Mouse (Mus musculus) lung, postnatal 4 days (tissue): ENCODE data around the gene Klc2.
"Not testable (repeated sequence)": the region's sequence is repeated elsewhere in the genome, so short reads cannot be mapped to it uniquely, and the experiment has no call there.

ENCODE experiments used
- DNase-seq, 2 experiments: peaks; one replicate each; pipeline ENCODE4 v3.0.0; 2021

Gene Klc2

DNA sequence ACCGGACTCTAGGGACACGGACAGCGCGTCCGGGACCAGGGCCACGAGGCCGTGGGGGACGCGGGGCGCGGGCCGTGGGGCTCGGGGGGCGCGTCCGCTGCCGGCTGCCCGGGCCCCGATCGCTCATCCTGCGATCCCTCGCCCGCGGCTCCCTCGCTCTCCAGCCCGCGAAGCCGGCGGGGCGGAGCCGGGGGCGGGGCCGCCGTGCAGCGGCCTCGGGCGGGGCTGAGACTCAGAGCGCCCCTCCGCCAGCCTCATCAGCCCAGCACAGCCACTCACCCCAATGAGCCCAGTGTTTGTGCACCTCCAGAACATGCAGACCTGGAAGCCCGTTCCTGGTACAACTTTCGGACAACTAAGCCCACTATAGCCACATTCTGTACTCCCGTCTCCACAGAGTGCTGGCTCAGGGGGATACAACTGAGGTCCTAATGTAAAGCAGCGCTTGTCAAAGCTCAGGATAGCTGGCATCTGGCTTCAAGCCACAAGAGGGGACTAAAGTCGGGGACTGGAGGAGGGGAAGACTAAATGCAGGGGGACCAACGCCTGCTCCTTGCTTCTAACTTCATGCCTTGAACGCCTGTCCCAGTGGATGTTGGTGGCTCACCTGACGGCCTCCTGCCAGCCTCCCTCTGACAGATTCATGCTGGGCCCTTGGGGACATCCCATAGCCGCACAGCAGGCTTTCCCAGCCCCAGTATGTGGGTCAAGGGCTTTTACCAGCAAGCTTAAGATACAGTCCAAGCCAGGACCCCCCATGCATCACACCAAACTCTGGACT is 19.8 kb downstream of the Klc2 start, which contains the start of gene Cnih2:
Cnih2 (minus strand) TSS at position 159 of the 781 bp plus-strand sequence.
- peak; percentile 72 to 75 for DNase-seq

DNA sequence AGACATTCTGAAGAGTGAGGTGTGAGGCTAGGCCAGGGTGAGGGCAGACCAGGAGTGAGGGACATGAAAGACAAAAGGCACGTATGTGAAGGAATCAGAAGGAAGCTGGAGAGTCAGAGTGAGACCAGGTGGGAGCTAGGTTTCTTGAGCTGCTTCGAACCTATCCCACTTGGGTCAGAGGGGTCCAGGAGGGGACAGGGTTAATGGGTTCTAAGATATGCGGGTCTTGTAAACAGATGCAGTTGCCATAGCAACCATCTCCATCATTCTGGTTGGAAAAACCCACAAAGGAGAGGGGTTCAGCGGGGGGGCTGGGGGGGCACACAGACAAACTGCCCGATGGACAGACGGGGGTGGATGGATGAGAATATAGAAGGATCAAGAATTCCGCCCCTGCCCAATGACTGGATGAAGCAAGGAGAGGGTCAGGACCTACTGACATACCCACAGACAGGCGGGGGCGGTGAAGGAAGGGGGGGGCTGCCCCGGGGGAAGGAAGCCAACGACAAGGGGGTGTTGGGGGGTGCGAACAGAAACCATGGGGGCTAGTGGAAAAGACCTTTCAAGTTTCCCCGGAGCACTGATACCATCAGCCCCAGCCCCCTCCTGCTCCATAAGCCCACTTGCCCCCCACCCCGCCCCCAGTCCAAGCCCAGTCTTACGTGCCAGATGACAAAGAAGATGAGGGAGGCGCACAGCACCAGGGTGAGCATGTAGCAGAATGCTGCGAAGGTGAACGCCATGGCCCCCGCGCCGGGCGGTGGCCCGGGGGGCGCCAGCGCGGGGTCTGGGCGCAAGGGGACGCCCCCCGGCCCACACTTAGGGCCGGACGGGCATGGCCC is 20.6 kb downstream of the Klc2 start:
- DNase-seq = no peak

DNA sequence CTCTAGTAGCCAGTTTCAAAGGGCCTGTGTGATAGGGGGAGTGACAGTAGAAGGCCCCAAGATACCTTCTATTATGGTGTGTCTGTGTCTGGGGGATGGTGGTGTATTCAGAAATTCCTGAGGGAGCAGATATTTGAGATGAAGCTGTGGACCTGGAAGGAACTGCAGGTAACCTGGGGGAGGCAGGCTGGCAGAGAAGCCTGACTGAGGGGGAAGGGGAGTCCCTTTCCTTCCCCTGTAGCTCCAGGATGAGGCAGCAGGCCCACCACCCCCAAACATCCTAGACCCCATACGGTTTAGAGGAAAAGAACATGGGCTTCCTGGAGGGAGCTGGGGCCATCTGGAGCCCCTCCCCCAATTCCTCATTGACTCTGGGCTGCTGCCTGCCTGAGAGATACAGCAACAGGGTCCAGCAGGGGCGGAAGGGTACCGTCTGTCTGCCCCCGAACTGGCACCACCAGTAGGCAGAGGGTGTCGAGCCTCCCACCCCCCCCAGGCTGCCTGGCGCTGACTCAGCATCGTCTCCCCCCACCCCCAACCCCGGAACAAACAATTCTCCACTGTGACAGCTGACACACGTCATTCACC is 22.4 kb downstream of the Klc2 start:
- DNase-seq = no peak

DNA sequence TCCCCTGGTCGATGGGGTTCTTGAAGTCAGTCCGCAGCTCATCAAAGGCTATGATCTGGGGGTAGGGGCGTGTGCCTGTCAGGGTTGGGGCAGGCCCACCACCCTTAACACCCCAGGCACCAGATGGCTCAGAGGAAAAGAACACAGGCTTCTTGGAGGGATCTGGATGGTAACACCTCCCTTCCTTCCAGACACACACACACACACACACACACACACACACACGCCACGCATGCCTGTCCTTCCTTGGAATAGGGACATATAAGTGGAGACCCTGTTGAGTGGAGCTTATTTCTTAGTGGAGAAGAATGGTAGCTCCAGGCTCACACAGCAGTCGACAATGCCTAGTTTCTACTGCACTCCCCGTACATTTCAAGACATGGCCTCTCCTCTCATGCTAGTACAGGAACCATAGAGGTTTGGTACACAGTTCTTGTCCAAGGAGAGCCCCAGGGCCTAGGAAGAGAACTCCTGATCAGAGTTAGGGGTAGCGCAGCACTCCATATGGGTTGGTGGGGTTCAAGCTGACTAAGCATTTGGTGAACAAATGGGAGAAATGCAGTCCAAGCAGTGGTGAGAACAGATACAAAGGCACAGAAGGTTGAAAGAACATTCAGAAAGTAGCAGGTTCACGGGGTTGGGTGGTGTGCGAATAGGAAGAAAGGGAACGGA is 23.5 kb downstream of the Klc2 start:
- DNase-seq = no peak

DNA sequence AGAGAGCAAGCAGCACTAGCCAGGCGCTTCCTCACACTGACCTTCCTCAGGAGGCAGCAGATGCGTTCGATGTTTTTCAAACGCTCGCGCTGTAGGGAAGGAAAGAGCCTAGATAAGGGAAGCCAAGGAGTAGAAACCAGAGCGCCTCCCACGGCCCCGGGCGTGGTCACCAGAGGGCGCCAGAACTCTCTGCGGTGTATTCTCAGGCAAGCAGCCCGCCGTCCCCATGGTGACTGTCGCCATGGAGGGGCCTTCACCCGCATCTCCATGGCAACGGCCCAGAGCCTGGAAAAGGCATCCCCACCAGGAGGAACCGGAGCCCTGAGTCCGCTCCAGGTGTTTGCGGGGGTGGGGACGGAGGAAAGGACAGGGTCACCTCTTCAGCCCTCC is 24.1 kb downstream of the Klc2 start:
- DNase-seq = peak; percentile 92 to 93

DNA sequence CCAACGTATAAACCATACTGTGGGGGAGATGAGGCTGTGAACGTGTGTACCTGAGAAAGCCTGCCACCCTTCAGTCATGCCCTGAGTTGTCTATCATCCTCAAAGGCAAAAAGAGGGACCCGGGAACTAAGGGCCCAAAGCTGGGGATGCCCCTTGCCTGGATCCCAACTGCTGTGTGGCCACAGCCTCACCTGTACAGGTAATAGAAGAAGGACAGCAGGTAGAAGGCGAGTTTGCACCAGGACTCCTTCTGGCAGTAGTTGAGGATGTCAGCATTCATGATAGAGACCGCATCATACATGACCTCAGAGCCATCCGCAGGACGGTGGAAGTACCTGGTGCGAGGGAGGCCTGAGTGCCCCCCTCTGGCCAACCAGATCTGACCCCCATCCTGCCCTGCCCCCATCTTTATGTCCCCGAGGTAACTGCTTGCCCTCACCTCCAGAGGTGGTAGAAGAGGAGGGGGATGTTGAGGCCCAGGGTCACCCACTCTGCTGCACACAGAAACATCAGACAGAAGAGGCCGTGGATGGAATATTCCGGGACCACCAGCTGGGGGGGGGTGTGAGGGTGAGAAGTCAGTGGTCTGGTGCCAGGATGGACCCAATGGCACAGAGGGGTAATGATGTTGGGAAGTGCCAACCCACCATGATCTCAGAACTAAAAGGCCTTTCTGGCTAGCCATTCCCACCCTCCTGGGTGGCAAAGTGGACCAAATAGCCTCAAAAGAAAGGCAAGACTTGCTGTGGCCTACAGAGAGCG is 24.7 kb downstream of the Klc2 start:
- no peak for DNase-seq

DNA sequence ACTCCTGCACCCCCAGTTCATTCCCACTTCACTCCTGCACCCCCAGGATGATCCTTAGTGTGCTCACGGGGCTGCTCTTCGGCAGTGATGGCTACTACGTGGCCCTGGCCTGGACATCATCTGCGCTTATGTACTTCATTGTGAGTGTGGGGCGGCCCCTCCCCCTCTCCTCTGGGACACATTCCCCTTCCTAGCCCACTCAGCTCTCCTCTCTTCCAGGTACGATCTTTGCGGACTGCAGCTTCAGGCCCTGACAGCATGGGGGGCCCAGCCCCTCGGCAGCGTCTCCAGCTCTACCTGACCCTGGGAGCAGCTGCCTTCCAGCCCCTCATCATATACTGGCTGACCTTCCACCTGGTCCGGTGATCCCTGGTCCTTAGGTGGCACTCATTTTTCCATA is 26.3 kb downstream of the Klc2 start:
- no peak for DNase-seq

DNA sequence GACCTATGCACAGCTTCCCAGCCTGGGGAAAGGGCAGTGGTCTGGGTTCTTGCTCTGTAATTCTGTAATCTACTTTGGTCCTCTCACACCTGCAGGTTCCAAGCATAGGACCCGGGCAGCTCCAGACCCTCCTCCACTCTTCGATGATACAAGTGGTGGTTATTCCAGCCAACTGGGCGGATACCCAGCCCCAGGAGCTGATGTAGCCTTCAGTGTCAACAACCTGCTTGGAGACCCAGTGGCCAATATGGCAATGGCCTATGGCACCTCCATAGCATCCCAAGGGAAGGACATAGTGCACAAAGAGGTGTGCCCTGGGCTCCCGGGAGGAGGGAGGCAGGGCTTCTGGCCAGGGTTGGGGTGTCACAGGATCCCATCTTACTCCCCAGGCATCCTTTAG is 29.0 kb downstream of the Klc2 start:
- no peak for DNase-seq

DNA sequence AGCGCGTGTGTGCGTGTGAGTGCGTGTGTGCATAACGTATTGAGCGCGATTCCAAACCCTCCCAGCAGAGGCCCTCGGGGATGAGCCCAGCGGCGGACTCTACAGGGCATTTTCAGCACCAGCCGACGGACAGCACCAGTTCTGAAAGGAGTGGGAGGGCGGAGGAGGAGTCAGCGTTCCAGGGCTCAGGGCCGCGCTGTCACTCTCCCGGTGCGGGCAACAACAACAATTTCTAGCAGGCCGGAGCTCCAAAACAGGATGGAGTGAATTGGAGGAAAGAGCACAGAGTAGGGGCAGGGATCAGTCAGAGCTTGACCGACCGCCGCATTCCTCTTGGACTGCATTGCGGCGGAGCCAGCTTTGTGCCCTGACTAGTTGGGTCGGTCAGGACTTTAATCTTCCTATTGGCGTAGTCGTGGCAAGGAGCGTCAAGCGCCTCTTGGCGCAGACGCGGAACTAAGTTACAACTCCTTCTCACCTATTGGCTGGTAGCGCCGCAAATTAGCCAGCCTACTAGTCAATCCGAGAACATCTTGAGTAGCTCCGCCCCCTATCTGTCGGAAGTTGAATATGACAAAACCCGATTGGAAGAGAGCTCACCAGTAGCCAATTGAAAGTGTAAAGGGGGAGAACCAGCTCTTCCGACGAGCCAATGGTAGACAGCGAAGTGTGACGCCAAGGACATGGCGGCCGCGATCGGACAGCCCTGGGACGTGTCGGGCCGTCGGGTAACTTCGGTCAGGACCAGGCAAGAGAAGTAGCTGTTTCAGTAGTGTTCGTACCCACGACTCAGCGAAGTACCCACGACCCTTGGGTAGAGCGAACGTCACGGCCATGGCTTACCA is 30.3 kb downstream of the Klc2 start, which contains the start of gene Yif1a:
Yif1a (plus strand) TSS at position 655 of the 845 bp plus-strand sequence.
- peak; percentile 95 to 96 for DNase-seq

DNA sequence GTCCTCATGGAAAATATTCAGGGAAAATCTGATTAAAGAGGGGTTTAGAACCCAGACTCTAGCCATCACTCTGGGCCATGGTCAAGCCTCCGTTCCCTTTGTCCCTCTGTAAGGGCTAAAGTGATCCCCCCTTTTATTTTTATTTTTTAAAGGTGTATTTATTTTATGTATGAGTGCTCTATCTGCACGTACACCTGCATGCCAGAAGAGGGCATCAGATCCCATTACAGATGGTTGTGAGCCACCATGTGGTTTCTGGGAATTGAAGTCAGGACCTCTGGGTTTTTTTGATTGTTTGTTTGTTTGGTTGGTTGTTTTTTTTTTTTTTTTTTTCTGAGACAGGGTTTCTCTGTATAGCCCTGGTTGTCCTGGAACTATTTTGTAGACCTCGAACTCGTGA is 31.8 kb downstream of the Klc2 start:
- not testable (repeated sequence) for DNase-seq

DNA sequence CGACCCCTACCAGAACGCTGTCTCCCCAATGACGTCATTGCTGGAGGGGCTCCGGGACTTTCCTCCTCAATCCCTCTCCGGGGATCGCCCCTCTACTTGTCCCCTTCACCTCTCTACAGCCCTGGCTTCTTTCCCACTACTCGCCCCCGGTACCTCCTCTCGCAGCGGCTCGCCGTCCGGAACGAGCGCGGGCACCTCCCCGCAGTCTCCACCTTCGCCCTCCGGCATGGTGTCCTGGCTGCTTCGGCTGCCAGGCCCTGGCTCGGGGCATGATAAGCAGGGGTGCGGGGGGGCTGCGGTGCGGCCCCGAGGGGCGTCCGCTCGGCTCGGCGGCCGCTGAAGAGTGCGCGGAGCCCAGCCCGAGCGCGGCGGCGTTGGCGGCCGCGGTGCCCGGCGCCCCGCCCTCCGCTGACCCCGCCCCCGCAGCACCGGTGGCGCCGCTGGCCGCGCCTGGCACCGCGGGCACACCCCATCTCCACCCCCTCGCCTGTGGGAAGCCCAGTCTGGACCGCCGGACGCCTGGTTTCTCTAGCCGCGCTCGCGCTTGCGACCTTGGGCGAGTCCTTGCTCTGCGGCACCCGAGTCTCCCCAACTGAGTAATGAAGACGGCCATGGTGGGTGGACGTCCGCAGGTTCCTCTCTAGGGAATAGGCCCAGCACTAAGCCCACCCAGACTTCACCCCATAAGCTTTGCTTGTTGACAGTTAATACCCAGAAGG is 33.1 kb downstream of the Klc2 start, which contains the start of gene Tmem151a:
Tmem151a (minus strand) TSS at position 387 of the 719 bp plus-strand sequence.
- DNase-seq = peak in 1 of 2 experiments; percentile 39

DNA sequence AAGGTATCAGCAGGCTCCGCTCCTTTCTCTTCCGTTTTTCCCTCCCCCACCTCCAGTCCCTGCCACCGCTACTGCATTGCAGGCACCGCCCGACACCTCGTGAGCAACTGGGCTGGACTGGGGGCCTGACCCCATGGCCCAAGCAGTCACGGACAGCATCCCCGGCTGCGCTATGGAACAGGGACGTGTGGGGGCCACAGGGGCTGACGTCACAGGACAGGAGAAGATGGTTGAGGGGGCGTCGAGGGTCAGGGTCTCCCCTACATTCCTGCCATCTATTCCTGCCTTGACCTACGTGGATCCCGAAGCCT is 33.6 kb downstream of the Klc2 start:
- no peak for DNase-seq

DNA sequence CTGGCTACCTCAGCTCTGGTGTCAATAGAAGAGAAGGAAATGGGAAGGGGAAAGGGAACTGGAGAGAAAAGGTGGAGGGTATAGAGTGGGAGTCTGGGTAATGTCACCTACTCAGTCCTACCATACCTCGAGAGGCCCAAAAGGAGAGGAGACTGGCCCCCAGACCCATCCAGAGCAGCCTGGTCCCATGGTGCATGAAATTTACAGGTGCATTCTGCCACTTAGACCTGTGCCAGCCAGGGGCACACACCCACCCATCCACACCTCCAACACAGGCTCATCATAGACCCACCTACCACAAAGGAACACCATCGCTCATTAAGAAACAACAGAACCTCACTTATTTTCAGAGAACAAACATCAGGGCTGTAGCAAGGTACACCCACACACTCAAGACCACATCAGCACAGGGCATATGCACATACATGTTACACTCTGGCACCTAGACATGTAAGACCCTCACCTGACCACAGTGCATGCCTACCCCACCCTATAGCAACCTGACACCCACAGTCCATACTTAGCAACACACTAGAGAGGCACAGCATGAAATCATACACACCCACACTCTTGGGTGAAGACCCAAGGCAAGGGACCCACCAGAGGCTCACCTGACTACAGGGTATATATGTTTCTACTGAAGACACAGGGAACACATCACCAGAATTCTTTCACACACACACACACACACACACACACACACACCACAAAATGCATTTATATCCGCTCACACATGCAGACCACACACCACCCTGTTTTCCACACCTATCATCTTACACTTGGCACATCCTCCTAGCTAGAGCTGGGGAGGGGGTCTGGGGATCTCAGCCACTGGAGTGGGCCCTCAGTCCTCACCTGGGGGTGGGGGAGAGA is 34.2 kb downstream of the Klc2 start:
- no peak for DNase-seq

DNA sequence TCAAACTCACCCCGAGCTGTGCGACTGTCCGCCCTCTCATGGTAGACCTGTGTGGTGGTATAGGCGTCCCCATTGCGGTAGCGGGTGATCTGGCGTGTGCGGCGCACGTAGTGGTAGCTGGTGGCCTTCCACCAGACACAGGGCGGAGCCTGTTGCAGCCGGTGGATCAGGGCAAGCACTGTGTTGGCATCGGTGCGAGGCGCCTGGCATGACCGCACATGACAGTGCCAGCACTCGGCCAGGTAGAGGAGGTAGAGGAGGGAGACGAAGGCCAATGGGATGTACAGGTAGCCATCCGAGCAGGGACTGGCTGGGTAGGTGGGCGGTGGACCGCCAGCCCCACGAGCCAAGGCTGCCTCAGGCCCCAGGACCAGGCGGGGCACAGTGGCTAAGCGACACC is 35.8 kb downstream of the Klc2 start:
- DNase-seq = no peak

DNA sequence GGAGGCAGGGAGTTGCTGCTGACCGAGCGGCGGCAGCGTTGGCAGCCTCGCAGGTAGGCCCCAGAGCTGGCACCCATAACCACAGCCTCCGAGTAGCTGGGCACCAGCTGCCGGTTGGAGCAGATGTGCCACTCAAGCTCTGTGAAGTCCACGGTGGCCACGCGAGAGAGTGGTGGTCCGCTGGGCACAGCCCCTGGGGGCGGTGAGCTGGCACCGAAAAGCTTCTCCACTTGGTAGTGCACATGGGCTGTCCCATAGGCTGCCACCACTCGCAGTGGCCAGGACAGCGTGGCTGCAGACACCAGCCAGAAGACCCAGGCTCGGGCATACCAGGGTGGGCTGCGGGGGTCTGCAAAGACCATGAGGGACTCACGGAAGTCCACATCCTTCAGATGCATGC is 36.4 kb downstream of the Klc2 start:
- DNase-seq = no peak

DNA sequence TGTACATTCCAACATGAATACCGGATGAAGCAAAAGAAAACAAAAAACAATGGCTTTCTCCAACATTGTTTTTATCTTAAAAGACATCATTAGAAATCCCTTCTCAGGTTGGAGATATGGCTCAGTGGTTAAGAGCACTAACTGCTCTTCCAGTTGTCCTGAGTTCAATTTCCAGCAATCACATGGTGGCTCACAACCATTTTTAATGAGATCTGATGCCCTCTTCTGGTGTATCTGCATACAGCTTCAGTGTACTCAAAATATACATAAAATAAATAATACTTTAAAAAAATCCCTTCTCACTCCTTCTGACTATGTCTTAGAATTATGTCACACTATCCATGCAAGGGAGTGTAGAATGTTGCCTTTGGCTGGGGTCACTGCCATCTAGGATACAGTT is 39.1 kb downstream of the Klc2 start:
- no peak for DNase-seq

DNA sequence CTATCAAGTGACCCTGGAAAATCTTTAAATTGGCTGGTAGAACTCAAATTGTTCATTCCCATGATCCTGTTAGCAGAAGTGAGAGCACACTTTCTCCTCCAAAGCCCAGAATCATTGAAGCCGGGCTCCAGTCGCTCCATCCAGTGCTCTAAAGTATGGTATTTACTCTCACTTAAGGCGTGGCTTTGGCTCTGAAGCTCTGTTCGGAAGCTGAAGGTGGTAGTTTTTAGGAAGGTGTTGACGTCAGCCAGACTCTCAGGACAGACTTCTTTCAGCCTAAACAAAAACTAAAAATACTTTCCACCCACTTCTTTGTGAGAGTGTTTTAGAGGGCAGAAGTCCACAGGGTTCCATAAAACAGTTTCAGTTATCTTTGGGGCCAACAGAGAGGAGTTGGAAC is 44.8 kb downstream of the Klc2 start:
- no peak for DNase-seq

DNA sequence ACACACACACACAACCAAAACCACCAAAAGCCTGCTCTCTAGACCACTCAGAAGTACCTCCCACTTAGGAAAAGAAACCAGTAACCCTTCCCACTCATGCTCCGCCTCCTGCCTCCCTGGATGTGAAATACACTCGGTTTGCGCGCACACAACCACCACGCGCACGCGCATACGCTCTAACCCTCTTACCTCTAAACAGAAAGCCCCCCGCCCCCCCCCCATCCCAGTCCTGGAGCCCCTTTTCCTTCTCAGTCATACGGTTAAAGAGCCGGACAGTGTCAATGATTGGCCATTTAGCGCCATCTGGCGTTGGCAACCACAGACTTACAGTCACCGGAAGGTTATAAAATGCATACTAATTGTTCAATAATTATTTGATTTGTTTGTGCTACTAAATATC is 45.3 kb downstream of the Klc2 start:
- DNase-seq = peak; percentile 65 to 71

DNA sequence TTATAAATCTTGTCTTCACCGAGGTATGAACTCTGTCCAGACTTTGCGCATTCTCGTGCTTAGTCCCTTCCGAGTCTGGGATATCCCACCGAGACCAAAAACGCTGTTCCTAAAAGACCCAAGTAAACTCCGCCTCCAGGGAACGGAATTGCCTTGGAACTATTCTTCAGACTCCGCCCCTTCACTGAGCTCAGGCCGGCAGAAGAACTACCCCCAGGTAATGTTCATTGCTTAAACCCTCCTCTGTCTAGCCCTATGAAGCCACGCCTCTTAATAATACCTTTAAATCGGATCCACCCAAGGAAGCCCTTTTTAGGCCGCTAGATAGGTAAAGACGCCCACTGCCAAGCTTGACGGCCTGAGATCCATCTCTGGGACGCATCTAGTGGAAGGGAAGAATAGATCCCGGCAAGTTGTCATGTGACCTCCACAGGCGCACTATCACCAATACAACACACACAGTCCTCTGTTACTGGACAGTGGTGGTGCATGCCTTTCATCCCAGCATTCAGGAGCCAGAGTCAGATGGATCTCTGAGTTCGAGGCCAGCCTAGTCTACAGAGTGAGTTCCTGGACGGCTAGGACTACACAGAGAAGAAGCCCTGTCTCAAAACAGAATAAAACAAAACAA is 45.9 kb downstream of the Klc2 start:
- DNase-seq = peak in 1 of 2 experiments; percentile 42
